Mouse (Mus musculus) ovary, postnatal 10 days (tissue): Measurements from ENCODE around the gene Dpp4.

ENCODE experiments used
- DNase-seq: peaks from one replicate; pipeline ENCODE4 v3.0.0; 2022; ENCODE audit warnings: low spot score

Gene Dpp4

DNA sequence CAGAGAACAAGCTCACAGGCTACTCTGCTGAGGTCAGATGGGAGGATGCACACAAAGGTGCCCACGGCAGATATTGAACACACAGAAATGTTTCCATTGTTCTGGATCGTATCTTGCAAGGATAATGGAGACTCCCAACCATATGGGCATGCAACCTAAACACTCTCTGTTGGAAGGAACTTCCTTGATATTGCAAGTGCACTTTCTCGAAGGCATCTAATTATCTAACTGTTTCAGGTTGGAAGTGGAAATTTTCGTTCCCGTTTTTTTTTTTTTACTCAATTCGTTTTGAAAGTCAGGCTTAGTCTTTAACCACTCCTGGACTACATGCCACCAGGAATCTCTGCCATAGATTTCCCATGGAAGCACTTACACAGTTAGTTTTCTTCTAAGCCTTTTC lies 51.2 kb downstream of the Dpp4 start:
- DNase-seq = no peak

DNA sequence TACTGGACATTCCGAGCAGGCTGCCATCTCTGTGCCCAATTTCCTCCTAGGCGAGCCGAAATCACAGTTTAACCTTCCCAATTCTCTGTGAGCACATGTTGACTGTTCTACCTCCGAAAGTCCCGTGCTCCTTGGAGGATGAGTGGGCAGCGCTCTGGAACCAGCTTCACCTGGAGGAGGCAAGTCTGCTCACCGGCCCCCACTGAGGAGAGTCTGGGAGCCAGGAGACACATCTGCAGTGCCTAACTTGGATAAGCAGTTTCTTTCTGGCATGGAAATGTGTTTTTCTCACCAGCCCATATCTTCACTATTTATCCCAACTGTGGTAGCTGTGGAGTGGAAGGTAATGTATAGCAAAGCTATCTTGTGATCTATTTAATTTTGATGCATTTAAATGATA lies 54.8 kb downstream of the Dpp4 start:
- DNase-seq = no peak

DNA sequence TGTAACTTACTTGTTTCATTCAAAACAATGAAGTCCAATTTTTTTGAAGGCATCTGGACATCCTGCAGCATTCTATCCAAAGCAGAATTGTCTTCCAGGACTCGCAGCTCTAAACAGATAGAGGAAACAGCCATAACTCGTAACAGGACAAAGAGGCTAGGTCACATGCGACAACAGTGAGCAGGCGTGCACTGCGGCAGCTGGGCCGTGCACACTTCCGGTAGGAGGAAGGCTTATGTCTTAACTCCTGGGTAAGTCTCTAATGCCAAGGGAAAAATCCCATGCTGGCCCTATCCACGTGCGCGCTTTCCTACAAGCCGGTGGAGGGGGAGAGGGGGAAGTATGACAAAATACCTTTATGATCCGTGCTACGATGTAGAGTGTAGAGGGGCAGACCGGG lies 55.4 kb downstream of the Dpp4 start:
- DNase-seq = no peak

GRCm38 (mm10) chr2:62355766-62356165 lies 56.3 kb downstream of the Dpp4 start:
- DNase-seq = no peak

GRCm38 (mm10) chr2:62352035-62352434 lies 60.0 kb downstream of the Dpp4 start:
- no peak for DNase-seq

DNA sequence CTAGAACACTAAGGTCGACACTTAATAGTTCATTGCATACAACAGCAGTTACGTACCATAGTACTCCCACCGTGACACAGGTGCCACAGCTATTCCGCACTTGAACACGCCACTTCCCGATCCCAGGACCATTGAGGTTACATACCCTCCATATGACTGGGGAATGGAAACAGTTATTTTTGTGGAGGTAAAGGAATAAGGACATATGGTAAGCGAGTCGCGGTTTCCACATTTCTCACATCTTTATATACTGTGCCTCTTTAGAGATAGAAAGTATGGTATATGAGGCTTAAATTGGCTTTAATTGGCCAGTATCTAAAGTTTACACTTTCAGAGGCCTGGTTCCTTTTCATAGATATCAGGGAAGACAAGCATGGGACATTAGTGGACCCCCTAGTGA lies 64.3 kb downstream of the Dpp4 start:
- no peak for DNase-seq

DNA sequence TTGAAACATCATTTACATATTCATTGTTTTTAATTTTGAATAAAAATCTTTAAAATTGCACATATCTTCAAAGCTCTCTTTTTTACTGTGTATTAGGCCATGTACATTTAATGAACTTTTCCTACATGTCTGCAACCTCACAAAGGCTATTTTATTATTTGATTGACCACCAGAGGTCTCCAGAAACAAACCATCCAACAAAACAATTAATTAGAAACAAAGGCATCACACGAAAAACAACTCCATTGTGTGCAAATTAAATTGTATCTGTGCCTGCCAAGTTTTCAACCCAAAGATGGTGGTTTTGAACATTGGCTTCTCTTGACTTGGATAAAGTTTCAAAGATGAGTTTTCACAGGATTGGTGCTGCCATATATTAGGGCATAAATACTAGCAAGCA lies 65.3 kb downstream of the Dpp4 start:
- no peak for DNase-seq

GRCm38 (mm10) chr2:62344367-62344766 lies 67.7 kb downstream of the Dpp4 start:
- DNase-seq = no peak

- DNase-seq = no peak
Observed at GRCm38 (mm10) chr2:62341734-62342128, 70.3 kb downstream of the Dpp4 start.

DNA sequence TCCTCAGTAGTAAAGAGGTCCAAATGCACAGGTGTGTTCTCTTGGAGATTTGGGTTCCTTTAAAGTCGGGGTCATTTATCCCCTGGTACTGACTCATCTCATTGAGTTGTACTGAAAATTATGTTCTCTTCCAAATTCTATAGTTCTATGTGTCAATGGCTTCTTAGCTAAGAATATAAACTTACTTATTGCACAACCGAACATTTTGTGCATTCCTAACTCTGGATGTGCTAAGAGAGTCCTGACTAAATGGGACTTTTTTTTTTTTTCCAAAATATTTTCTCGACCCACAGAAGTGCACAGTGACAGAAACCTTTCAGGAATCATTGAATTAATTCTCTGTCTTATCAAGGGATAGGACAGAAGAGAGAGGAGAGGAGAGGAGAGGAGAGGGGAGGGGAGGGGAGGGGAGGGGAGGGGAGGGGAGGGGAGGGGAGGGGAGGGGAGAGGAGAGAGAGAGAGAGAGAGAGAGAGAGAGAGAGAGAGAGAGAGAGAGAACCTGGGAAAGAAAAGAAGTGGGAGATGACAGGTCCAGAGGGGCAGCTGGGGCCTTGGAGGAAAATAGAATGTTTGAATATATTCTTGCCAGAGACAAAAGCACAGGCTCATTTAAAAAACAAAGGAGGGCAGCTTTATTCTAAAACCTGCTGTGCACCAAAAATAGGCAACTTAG lies 70.8 kb downstream of the Dpp4 start:
- no peak for DNase-seq

DNA sequence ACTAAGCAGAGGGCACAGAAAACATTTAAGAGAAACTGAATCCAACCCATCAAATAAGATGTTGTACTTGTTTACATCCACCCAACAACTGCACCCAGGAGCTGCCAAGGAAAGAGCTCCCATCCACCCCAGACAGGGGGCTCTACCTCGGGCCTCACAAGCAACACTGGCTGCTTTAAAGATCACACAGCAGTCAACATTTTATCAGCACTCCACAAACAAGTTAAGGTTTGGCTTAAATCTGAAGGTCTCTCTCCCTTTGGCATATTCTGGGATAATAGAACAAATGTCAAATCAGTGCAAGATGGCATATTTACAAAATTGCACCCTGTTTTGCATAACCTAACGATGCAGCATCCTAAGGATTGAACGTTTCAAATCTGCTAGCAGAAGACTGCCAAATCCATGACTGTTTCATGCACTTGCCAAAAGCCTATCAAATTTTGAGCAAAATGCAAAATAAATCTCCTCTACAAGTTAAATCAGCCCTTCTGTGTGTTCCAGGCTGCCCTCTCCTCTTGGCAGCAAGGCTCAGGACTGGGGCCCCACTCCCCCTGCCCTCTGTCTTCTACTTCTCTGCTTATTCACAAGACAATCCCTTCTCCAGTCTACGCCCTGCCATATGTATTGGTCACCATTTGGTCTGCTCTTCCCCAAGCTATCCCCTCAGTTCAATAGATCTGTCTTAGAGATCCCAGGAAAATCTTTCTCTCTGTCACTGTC lies 72.6 kb downstream of the Dpp4 start:
- DNase-seq = no peak

- DNase-seq = no peak
Observed at GRCm38 (mm10) chr2:62337086-62337485, 74.9 kb downstream of the Dpp4 start.

DNA sequence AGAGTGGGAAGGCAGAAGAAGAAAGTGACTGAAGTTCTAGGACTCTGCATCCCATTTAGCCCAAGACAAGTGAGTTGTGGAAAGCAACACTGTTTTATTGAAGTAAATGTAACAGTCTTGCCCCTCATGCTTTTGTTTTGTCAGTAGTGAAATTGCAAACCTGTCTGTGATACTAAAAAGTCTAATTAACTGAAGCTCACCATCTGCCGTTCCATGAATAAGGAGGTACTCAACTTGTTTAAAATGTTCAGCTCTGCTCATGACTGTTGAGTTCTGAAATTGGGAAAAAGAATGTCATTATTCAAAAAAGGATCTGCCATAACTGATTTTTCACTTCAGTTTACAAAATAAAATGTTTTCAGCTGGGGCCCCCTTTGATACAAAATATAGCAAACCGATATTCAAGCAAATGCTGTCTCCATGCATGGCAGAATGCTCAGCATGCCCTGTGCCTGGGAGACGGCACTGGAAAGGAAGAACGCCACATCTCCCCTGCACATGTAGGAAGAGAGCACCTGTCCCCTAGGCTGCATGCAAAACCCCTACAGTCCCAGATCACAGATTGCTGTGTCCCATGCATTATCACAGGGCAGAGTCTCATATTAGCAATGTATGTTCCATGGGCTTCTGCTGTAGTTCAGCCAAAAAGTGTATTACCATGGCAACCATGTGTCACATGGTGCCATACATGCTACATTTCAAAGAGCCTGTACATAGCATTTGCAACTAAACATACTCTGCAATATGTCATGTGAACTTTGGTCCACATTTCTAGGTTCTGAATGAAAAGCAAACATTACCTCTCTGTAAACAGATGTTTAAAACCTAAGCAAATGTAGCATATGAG lies 77.4 kb downstream of the Dpp4 start:
- no peak for DNase-seq

DNA sequence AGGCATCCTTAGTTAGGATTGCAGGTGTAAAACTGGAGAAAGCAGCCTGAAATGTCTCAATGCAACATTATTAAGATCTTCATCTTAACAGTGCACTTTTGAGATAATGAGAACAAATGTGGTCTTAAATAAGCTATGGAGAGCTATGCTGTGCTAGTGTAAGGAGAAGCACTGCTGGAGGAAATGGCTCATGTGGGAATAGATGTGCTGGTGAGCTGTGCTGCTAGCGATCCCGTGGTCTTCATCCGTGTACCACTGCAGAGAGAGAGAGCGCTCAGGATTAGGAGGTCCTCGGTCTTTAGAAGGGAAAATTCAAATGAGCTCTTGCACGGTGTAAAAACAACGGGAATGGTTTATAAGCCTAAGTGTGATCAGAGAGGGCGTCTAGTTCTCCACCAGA lies 79.6 kb downstream of the Dpp4 start:
- no peak for DNase-seq

- DNase-seq = no peak
Observed at GRCm38 (mm10) chr2:62331913-62332312, 80.1 kb downstream of the Dpp4 start.

DNA sequence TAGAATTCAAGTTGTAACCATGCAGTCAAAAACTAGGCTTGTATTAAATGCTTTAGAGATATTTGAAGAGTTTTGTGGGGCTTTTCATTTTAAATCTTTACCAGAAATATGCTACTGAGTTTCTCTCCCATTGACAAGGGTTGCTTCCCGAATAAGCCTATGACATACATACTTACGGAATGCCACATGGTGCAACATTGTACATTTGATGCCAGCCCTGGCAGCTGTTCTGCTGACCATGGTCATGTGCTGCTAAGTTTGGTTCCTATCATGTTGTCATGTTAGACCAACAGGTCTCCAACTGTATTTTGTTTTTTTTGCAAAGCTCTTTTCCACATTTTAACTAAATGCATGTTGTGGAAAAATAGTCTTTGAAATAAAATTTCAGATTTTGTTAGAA lies 86.6 kb downstream of the Dpp4 start:
- DNase-seq = no peak

- no peak for DNase-seq
Observed at GRCm38 (mm10) chr2:62323078-62323637, 88.9 kb downstream of the Dpp4 start.

DNA sequence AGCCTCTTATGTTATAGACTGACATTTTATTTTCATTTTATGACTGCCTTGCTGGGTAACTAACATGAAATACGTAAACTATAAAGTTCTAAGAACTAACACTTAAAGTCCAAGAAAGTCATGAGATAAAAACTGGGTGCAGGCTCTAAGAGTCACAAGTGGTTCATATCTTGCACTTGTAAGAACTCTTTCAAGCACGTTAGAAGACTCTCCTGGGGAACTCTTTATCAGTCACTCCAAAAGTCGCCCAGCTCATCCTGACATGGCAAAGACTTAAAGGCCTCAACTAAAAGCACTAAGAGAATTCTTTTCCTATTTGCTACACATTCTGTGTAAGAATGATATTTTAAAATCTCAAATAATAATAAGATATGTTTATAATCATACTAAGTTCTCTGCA lies 92.5 kb downstream of the Dpp4 start:
- no peak for DNase-seq

DNA sequence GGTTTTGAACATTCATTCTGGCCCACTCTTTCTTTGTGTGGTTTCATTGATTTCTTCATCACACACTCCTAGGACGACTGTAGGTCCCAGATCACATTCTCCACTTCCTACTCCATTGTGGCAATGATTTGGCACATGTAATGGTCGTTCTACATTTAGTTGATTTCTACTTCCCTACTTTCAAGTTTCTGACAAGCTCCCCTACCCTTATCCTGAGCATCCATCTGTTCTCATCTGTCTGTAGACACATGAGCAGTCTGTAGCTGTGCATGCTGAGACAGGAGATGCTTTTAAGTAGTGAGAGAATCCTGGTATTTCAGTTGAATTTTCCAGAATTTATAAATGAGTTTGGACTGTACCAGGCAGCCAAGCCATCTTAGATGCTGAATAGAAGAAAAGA lies 95.1 kb downstream of the Dpp4 start:
- no peak for DNase-seq

GRCm38 (mm10) chr2:62307477-62307876 lies 104.6 kb downstream of the Dpp4 start:
- DNase-seq = no peak

- DNase-seq = no peak
Observed at GRCm38 (mm10) chr2:62306978-62307377, 105.1 kb downstream of the Dpp4 start.

DNA sequence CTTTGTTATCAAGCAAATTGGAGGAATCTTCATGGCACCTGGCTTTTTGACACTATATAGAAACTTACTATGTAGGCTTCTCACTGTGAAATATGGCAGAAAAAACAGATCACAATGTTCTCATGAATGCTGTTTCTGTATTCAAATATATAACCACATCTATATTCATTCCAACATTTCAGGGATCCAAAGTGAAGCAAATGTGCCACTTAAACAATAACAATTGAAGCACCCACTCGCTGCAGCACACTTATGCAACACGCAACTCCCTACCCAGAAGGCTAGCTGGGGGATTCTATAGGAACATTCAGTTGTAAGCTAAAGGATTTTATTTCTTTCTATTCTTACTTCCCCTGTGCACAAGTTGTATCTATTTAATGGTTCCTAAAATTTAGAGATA lies 110.3 kb downstream of the Dpp4 start:
- no peak for DNase-seq

- no peak for DNase-seq
Observed at GRCm38 (mm10) chr2:62293846-62294245, 118.2 kb downstream of the Dpp4 start.
